Mouse (Mus musculus): ENCODE data around the gene Zan.

DNA sequence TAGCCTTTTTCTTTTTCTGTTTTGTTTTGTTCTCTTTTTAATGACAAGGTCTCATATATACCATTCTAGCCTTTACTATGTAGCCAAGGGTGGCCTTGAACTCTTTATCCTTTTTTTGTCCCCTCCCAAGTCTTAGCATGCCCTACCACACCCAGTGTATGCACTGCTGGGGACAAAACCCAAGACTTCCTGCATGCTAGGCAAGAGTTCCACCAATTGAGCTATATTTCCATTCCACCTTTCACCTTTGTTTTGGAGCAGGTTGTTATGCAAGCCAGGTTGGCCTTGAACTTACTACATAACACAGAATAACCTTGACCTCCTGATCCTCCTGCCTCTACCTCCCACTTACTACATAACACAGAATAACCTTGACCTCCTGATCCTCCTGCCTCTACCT, 31.3 kb downstream of the Zan start:
- no peak for TF ChIP-seq POLR2A (IDR thresholded peaks at IDR 0.05; ENCODE audit: low read depth, low read length)
- no peak for TF ChIP-seq CTCF (IDR thresholded peaks at IDR 0.05; ENCODE audit: extremely low read depth, insufficient read depth, insufficient read length, insufficient replicate concordance)

All from spleen, adult 2 months (tissue).